Mouse (Mus musculus) ES-Bruce4 (cell line): Measurements from ENCODE around the gene Gm11627.

Source experiments
- CTCF ChIP-seq: IDR thresholded peaks from one replicate; pipeline ENCODE4 v1.8.1; 2011; ENCODE audit warnings: low read depth, low read length
- EP300 ChIP-seq: IDR thresholded peaks from 2 replicates; pipeline ENCODE4 v1.6.1; 2011; ENCODE audit warnings: low read depth, low read length; ENCODE audit not compliant: insufficient read depth
- POLR2A ChIP-seq: IDR thresholded peaks from one replicate; pipeline ENCODE4 v1.8.1; 2011; ENCODE audit warnings: low read length; ENCODE audit not compliant: insufficient read depth

- TF ChIP-seq CTCF = no peak
- TF ChIP-seq POLR2A = no peak
- TF ChIP-seq EP300 = no peak
These were observed 29.4 kb upstream of the Gm11627 start for GRCm38 (mm10) chr11:102608691-102609090.
